Mouse (Mus musculus): ENCODE data around the gene Slmap. TPM values are rescaled to one million over a fixed set of nuclear protein-coding genes. Genes with fewer than 3 reads are reported as not detected.
"Not testable (repeated sequence)": the region's sequence is repeated elsewhere in the genome, so short reads cannot be mapped to it uniquely, and the experiment has no call there.

Slmap gene
- polyA plus RNA-seq, 1 experiment from 2014 or later: 125 TPM

GRCm38 (mm10) chr14:26531410-26532313 is 3.1 kb downstream of the Slmap start:
- ATAC-seq (ENCODE audit: insufficient number of reproducible peaks, low FRiP score): no peak
- whole genome bisulfite sequencing: 80% methylated on average over 10 of the region's 10 CpGs
- Histone ChIP-seq H3K9ac (no peak overlapping the region), H3K4me2 (peak overlapping the region; percentile 48), H3K4me3 (no peak overlapping the region), H3K27me3 (replicated peaks) (no peaks in the 10 kb centered on the region), H3K4me1 (replicated peaks) (peaks cover 37% of the 10 kb centered on the region), H3K9me3 (replicated peaks) (no peaks in the 10 kb centered on the region), H3K27ac (ENCODE audit: poor library complexity, severe bottlenecking) (no peak overlapping the region), H3K36me3 (peaks cover 22% of the 10 kb centered on the region; the same call in 1 of the 2 replicates)

GRCm38 (mm10) chr14:26530350-26530749 is 4.4 kb downstream of the Slmap start:
- Histone ChIP-seq H3K4me3 (no peak overlapping the region), H3K4me2 (no peak overlapping the region), H3K9me3 (replicated peaks) (no peaks in the 10 kb centered on the region), H3K4me1 (replicated peaks) (peaks cover 42% of the 10 kb centered on the region), H3K27me3 (replicated peaks) (no peaks in the 10 kb centered on the region), H3K36me3 (peaks cover 22% of the 10 kb centered on the region; the same call in 1 of the 2 replicates), H3K9ac (no peak overlapping the region; the same call in 1 of the 2 replicates), H3K27ac (ENCODE audit: poor library complexity, severe bottlenecking) (no peak overlapping the region)
- no peak for ATAC-seq (ENCODE audit: insufficient number of reproducible peaks, low FRiP score)
- WGBS: 82% methylated on average over 7 of the region's 7 CpGs

- WGBS: 64% methylated on average over 2 of the region's 2 CpGs
- Histone ChIP-seq H3K4me1 (replicated peaks) (peaks cover 46% of the 10 kb centered on the region), H3K36me3 (peaks cover 25% of the 10 kb centered on the region; the same call in 1 of the 2 replicates), H3K4me3 (no peak overlapping the region), H3K4me2 (no peak overlapping the region), H3K9me3 (replicated peaks) (no peaks in the 10 kb centered on the region), H3K9ac (no peak overlapping the region), H3K27ac (ENCODE audit: poor library complexity, severe bottlenecking) (no peak overlapping the region), H3K27me3 (replicated peaks) (no peaks in the 10 kb centered on the region)
- no peak for ATAC-seq (ENCODE audit: insufficient number of reproducible peaks, low FRiP score)
Observed at GRCm38 (mm10) chr14:26528296-26528695, 6.4 kb downstream of the Slmap start.

- Histone ChIP-seq H3K9me3 (replicated peaks) (no peaks in the 10 kb centered on the region), H3K36me3 (peaks cover 23% of the 10 kb centered on the region; the same call in 1 of the 2 replicates), H3K27ac (ENCODE audit: poor library complexity, severe bottlenecking) (no peak overlapping the region), H3K27me3 (replicated peaks) (no peaks in the 10 kb centered on the region), H3K4me2 (no peak overlapping the region), H3K4me1 (replicated peaks) (peaks cover 39% of the 10 kb centered on the region), H3K9ac (no peak overlapping the region), H3K4me3 (no peak overlapping the region)
- WGBS: 69% methylated on average over 3 of the region's 3 CpGs
- no peak for ATAC-seq (ENCODE audit: insufficient number of reproducible peaks, low FRiP score)
Observed at GRCm38 (mm10) chr14:26525955-26526354, 8.8 kb downstream of the Slmap start.

- no peak overlapping the region for H3K4me3 ChIP-seq
- H3K27me3 ChIP-seq (replicated peaks): no peaks in the 10 kb centered on the region
- H3K4me2 ChIP-seq: no peak overlapping the region
- peaks cover 10% of the 10 kb centered on the region; the same call in 1 of the 2 replicates for H3K36me3 ChIP-seq
- peak overlapping the region; percentile 68 for H3K27ac ChIP-seq (ENCODE audit: poor library complexity, severe bottlenecking)
- peaks cover 24% of the 10 kb centered on the region for H3K4me1 ChIP-seq (replicated peaks)
- H3K9ac ChIP-seq: no peak overlapping the region
- no peak for ATAC-seq (ENCODE audit: insufficient number of reproducible peaks, low FRiP score)
- no peaks in the 10 kb centered on the region for H3K9me3 ChIP-seq (replicated peaks)
- 60% methylated on average over 2 of the region's 2 CpGs for WGBS
Observed at GRCm38 (mm10) chr14:26523082-26523481, 11.6 kb downstream of the Slmap start.

GRCm38 (mm10) chr14:26519831-26520230 is 14.9 kb downstream of the Slmap start:
- H3K9me3 ChIP-seq (replicated peaks): no peaks in the 10 kb centered on the region
- no peak overlapping the region for H3K4me2 ChIP-seq
- no peak overlapping the region for H3K9ac ChIP-seq
- H3K27ac ChIP-seq (ENCODE audit: poor library complexity, severe bottlenecking): no peak overlapping the region
- no peaks in the 10 kb centered on the region for H3K27me3 ChIP-seq (replicated peaks)
- no peak for ATAC-seq (ENCODE audit: insufficient number of reproducible peaks, low FRiP score)
- WGBS: 84% methylated on average over 4 of the region's 4 CpGs
- no peak overlapping the region for H3K4me3 ChIP-seq
- H3K4me1 ChIP-seq (replicated peaks): peaks cover 12% of the 10 kb centered on the region
- H3K36me3 ChIP-seq: peaks cover 3% of the 10 kb centered on the region; the same call in 1 of the 2 replicates

- no peak overlapping the region for H3K4me3 ChIP-seq
- H3K4me1 ChIP-seq (replicated peaks): peaks cover 4% of the 10 kb centered on the region
- no peak overlapping the region for H3K27ac ChIP-seq (ENCODE audit: poor library complexity, severe bottlenecking)
- 89% methylated on average over 4 of the region's 4 CpGs for whole genome bisulfite sequencing
- H3K36me3 ChIP-seq: no peaks in the 10 kb centered on the region
- no peak overlapping the region for H3K4me2 ChIP-seq
- ATAC-seq (ENCODE audit: insufficient number of reproducible peaks, low FRiP score): no peak
- no peaks in the 10 kb centered on the region for H3K27me3 ChIP-seq (replicated peaks)
- H3K9me3 ChIP-seq (replicated peaks): no peaks in the 10 kb centered on the region
- no peak overlapping the region for H3K9ac ChIP-seq
Observed at GRCm38 (mm10) chr14:26517843-26518242, 16.9 kb downstream of the Slmap start.

GRCm38 (mm10) chr14:26516232-26516631 is 18.5 kb downstream of the Slmap start:
- not testable (repeated sequence) for H3K9ac ChIP-seq; ATAC-seq (ENCODE audit: insufficient number of reproducible peaks, low FRiP score); H3K4me1 ChIP-seq (replicated peaks); H3K27ac ChIP-seq (ENCODE audit: poor library complexity, severe bottlenecking); H3K36me3 ChIP-seq; H3K27me3 ChIP-seq (replicated peaks); H3K4me3 ChIP-seq; H3K9me3 ChIP-seq (replicated peaks); H3K4me2 ChIP-seq
- 72% methylated on average over 2 of the region's 2 CpGs for WGBS

- Histone ChIP-seq H3K4me1 (replicated peaks) (0 out of 2 replicates have a peak, but pooled peaks cover 2% of the 10 kb centered on the region), H3K27ac (ENCODE audit: poor library complexity, severe bottlenecking) (no peak overlapping the region), H3K36me3 (0 out of 2 replicates have a peak, but pooled peaks cover 4% of the 10 kb centered on the region), H3K27me3 (replicated peaks) (no peaks in the 10 kb centered on the region), H3K9ac (0 out of 2 replicates have a peak overlapping the region, but pooled peaks have one; percentile 41), H3K4me2 (no peak overlapping the region), H3K9me3 (replicated peaks) (no peaks in the 10 kb centered on the region), H3K4me3 (no peak overlapping the region)
- WGBS: 72% methylated on average over 9 of the region's 9 CpGs
- no peak for ATAC-seq (ENCODE audit: insufficient number of reproducible peaks, low FRiP score)
Observed at GRCm38 (mm10) chr14:26515802-26516201, 18.9 kb downstream of the Slmap start.

GRCm38 (mm10) chr14:26510545-26510944 is 24.2 kb downstream of the Slmap start:
- WGBS: 90% methylated on average over 2 of the region's 2 CpGs
- Histone ChIP-seq H3K4me1 (replicated peaks) (peaks cover 12% of the 10 kb centered on the region), H3K27me3 (replicated peaks) (no peaks in the 10 kb centered on the region)

GRCm38 (mm10) chr14:26508150-26508549 is 26.6 kb downstream of the Slmap start:
- Histone ChIP-seq H3K4me1 (replicated peaks) (peaks cover 17% of the 10 kb centered on the region), H3K4me2 (no peak overlapping the region), H3K4me3 (no peak overlapping the region), H3K9me3 (replicated peaks) (no peaks in the 10 kb centered on the region), H3K9ac (no peak overlapping the region; the same call in 1 of the 2 replicates), H3K27ac (ENCODE audit: poor library complexity, severe bottlenecking) (no peak overlapping the region), H3K27me3 (replicated peaks) (no peaks in the 10 kb centered on the region), H3K36me3 (0 out of 2 replicates have a peak, but pooled peaks cover 4% of the 10 kb centered on the region)
- no peak for ATAC-seq (ENCODE audit: insufficient number of reproducible peaks, low FRiP score)
- 78% methylated on average over 6 of the region's 6 CpGs for WGBS

More at GRCm38 (mm10) chr14:26510545-26510944, 24.2 kb downstream of the Slmap start:
- no peak overlapping the region for H3K27ac ChIP-seq (ENCODE audit: poor library complexity, severe bottlenecking)
- H3K36me3 ChIP-seq: 0 out of 2 replicates have a peak, but pooled peaks cover 4% of the 10 kb centered on the region
- no peak overlapping the region for H3K4me2 ChIP-seq
- H3K4me3 ChIP-seq: no peak overlapping the region
- no peak for ATAC-seq (ENCODE audit: insufficient number of reproducible peaks, low FRiP score)
- H3K9ac ChIP-seq: no peak overlapping the region
- H3K9me3 ChIP-seq (replicated peaks): no peaks in the 10 kb centered on the region

Data from heart, embryonic 12.5 days (tissue).